Mouse (Mus musculus): ENCODE data around the gene Mapk1ip1l.
A peak's percentile ranks its signal among the peaks of the same experiment; 100 is the strongest.

Gene Mapk1ip1l

GRCm38 (mm10) chr14:47361899-47362298 is 63.8 kb downstream of the Mapk1ip1l start:
- DNase-seq, result no peak

GRCm38 (mm10) chr14:47364742-47365449 is 66.8 kb downstream of the Mapk1ip1l start:
- peak; percentile 23 to 35 for DNase-seq

GRCm38 (mm10) chr14:47366881-47367321 is 68.8 kb downstream of the Mapk1ip1l start:
- DNase-seq, result peak; percentile 86 to 87

- peak; percentile 52 to 60 for DNase-seq
Observed at GRCm38 (mm10) chr14:47367461-47367860, 69.4 kb downstream of the Mapk1ip1l start, which contains the start of gene Lgals3. Lgals3 (plus strand) TSS chr14:47367751.

GRCm38 (mm10) chr14:47369741-47370140 is 71.7 kb downstream of the Mapk1ip1l start:
- no peak for DNase-seq

GRCm38 (mm10) chr14:47370790-47371189 is 72.7 kb downstream of the Mapk1ip1l start:
- DNase-seq, result peak; percentile 51 to 58

GRCm38 (mm10) chr14:47371689-47372088 is 73.6 kb downstream of the Mapk1ip1l start:
- no peak for DNase-seq
